Mouse (Mus musculus): ENCODE data around the gene Tbc1d25.

Gene Tbc1d25

DNA sequence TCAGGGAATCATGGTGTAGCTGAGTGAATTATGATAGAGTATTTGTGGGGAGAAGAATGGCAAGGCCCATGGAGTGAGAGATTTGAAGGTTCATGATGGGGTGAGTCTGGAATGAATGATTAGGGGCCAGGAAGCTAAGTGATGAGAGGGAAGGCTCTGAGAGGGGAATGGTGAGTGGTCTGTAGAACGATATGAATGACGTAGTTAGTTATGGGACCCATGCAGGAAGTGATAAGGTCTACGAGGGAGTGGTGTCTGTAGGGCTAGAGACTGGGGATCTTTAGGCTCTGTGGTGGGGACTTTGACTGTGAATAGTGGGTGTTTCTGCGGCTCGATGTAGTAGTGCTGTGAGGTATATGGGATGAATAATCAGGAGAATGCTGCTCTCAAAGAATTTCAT is 3.7 kb upstream of the Tbc1d25 start:
- no peak for DNase-seq (ENCODE audit: low spot score)

DNA sequence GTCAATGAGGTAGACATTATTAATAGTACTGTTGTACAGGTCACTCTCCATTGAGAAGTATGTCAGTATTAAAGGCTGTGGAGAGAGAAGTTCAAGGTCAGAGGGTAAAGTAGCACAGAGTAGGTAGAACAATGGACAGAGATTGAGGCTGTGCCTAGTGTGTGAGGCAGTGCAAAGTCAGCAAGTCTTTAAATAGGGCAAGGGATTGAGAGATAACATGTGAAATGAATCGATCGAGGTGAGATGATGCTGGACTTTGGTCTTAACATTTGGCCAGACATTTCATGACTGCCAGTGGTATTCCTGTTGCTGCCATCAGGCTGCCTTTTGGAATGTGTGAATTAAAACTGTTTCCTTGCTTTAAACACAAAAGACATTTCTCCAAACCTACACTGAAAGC is 2.9 kb upstream of the Tbc1d25 start:
- DNase-seq (ENCODE audit: low spot score), result no peak

DNA sequence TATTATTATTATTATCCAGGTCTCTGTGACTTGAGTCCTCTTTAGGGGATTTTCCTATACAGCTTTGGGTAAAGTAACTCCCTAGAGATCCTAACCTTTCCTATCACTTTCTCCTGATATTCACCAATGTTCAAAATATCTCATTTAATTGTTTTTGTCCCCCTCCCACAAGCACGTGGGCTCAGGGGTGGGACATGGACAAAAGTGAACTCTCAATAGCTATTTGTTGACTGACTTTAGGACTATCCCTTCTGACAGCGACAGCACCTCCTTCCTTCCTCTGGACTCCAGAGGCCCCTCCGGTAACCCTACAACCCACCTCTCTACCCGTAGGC is 845 bp downstream of the Tbc1d25 start:
- DNase-seq (ENCODE audit: low spot score), result no peak

DNA sequence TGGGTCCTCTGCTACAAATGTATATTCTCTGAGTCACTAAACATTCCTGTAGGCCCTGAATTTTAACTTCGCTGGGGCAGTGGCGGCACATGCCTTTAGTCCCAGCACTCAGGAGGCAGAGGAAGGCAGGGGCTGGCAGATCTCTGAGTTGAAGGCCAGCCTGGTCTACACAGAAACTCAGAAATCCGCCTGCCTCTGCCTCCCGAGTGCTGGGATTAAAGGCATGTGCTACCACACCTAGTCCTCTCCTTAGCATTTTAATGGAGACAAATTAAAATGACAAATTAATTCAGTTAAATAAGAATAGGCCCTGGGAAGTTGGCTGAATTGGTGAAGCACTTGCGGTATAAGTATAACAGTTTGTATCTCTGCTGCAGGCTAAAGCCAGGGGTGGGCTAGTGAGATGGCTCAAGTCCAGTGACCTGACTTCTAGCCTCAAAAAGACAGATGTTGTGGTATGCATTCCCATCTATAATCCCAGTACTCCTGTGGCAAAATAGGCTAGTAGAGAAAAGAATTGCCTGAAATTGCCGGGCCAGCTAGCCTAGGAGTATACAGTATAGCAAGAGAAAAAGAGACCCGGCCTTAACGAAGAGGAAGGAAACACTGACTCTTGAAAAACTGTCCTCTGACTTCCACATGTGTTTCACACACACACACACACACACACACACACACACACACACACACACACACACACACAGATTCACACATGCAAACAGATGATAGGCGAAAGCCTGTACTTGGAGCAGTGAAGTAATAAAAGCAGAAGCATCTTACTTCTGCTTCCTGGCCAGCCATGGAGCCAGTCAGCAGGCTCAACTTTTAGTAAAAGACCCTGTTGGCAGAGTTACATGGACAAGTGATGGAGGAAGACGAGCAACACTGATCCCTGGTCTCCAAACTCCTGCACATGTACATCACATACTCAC is 8.0 kb downstream of the Tbc1d25 start:
- no peak for DNase-seq (ENCODE audit: low spot score)

DNA sequence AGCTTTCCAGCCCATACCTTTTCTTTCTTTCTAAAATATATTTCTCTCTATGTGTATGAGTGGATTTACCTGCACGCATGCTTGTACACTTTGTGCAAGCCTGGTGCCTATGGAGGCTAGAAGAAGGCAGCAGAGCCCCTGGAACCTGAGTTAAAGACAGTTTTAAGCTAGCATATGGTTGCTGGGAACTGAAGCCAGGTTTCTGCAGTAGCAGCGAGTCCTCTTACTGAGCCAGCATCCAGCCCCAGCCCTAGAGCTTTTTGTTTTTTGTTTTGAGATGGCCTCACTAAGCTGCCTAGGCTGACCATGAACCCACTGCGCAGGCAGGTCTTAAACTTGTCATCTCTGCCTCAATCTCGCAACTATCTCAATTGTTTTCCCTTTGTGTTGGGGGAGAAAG is 11.5 kb downstream of the Tbc1d25 start:
- no peak for DNase-seq (ENCODE audit: low spot score)

DNA sequence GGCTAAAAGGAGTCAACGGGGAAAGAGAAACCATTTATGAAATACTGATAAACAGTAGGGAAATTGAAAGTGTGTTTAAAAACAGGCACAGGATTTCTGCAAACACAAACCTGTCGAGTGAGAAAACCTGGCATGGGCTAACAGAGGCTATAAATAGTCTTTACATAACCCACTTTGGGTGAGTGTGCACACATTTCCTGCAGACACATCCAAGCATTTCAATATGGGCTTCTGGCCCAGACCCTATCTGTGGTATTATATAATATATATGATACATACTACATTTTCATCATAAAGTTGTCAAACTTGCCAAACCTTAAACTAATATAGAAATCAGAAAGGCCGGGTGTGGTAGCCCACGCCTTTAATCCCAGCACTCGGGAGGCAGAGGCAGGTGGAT is 12.9 kb downstream of the Tbc1d25 start:
- no peak for DNase-seq (ENCODE audit: low spot score)

DNA sequence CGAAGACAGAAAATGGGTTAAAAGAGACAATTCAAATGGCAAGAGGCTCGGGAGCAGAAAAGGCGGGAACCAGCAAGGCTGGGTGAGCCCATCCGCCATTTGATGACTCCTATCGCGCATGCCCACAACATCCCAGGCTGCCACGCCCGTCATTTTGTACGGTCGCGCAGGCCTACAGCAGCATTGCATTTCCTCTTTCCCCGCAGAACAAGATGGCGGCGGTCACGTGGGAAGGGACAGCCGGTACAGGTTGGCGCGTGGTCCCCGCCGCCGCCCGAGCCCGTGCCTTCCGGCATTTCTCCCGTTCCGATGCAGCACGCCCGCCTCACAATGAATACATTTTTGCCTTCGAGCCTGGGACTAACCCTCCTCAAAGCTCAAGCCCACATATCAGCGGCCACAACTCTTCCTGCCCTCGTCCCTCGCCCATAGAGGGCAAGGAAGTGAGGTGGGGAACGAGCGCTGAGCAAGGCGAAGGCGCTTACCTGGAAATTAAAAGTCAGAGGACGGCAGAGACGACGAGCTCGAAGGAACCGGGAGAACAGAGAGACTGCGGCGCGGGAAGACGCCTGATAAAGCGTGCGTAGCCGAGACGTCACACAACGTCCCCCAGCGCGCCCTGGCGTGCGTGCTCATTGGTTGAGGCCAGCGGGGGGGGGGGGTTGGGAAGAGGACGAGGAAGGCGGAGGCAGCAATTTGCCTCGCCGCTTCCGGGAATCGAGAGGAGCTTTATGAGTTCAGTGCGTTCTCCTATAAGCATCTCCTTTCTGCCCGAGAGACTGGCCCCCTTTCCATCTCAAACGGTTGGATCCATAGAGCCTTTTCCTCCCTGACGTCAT is 30.6 kb downstream of the Tbc1d25 start, which contains the start of gene Rbm3:
Rbm3 (minus strand) TSS at position 728 of the 839 bp plus-strand sequence.
- peak; percentile 81 for DNase-seq (ENCODE audit: low spot score)

DNA sequence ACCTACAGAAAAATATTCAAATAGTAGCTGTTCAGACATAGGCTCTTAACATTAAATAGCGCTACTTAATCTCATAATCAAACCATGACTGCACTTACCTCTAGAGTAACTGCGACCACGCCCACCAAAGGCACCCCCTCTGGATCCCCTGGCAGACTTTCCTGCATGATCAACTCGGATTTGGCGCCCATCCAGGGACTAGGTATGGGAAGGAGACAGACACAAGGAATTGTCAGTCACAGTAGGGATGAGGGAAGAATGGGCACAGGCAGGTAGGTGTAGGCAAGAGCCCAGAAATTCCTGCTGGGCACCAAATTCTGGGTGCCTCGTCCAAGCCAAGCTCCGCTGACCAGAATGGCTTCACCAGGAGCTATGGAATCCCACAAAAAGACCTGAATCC is 32.2 kb downstream of the Tbc1d25 start:
- DNase-seq (ENCODE audit: low spot score), result no peak

DNA sequence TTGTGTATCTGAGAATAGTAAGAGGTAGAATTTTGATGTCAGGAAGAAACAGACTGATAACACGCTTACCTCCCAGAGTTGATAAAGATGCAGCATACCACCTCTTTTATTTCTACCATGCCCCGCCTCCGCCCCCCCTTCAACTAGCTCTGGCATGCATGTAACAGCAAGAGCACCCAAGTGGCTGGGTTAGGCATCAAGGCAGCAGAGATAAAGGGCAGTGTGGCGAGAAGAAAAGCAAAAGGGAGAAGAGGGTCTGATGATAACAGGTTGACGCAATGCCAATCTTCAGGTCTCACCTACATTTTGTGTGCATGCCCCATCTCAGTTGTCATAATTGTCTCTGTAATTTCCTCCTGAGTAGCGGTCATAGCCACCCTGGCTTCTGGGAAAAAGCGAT is 33.0 kb downstream of the Tbc1d25 start:
- DNase-seq (ENCODE audit: low spot score), result no peak

DNA sequence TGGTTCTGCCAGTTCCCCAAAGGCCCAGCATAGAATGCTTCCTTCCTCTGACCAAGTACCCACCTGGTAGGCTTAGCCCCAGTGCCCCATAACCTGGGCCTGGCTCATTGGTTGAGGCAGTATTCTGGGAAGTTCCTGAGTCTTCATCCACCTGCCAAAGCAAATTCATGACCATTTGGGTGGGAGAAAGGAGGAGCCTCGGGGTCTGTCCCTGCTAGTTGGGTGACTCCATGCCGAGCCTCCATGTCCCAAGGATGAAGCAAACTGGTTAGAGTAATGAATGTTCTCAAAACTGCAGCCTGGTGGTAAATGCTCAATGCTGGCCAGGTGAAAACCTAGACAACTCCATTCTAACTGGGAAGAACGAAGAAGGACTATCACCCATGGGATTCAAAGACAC is 34.9 kb downstream of the Tbc1d25 start:
- no peak for DNase-seq (ENCODE audit: low spot score)

DNA sequence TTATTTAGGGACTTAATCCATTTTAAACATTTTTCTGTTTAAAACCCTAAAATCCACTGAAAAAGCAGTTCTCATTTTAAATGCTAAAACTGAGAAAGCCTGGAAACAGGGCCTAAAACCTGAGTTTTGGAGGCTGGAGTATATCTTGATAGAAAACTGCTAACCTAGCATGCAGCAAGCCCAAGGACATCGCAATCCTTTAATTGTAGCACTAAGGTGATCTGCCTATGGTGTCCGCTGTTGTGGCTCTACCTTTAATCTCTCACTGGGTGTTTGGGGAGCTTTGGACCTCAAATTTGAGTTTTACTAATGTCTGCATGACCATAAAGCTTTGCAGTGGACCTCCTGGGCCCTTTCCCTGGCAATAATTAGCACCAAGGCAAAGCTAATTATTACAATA is 35.5 kb downstream of the Tbc1d25 start:
- DNase-seq (ENCODE audit: low spot score), result no peak

DNA sequence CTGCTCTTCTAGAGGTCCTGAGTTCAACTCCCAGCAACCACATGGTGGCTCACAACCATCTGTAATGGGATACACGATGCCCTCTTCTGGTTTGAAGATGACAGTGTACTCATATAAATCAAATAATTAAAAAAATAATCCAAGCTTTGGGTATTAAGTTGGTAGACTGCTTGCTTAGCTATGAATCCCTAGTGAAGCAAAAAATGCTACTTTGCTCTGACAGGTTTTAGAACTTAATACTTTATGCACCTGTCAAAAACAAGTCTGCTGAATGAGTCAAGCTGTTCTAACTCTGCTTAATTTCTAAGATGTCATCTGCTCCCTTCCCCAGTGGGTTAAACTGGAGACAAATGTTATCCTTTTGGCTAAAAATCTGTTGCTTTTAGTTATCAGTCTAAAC is 36.5 kb downstream of the Tbc1d25 start:
- DNase-seq (ENCODE audit: low spot score), result no peak

DNA sequence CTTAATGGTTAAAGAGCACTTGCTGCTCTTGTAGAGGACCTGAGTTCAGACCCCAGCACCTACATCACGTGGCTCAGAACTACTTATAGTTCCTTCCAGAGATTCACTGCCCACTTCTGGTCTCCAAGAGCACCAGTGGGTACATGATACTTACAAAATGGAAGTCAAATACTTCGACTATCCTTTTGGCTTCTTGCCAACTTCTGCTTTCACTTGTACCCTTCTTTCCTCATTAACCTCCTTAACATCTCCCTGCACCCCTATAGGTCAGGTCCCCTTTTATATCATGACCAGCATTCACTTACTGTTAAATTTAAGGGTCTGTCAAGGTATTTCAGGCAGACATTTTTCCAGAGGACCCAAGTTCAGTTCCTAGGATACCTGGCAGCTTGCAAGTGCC is 40.1 kb downstream of the Tbc1d25 start:
- no peak for DNase-seq (ENCODE audit: low spot score)

DNA sequence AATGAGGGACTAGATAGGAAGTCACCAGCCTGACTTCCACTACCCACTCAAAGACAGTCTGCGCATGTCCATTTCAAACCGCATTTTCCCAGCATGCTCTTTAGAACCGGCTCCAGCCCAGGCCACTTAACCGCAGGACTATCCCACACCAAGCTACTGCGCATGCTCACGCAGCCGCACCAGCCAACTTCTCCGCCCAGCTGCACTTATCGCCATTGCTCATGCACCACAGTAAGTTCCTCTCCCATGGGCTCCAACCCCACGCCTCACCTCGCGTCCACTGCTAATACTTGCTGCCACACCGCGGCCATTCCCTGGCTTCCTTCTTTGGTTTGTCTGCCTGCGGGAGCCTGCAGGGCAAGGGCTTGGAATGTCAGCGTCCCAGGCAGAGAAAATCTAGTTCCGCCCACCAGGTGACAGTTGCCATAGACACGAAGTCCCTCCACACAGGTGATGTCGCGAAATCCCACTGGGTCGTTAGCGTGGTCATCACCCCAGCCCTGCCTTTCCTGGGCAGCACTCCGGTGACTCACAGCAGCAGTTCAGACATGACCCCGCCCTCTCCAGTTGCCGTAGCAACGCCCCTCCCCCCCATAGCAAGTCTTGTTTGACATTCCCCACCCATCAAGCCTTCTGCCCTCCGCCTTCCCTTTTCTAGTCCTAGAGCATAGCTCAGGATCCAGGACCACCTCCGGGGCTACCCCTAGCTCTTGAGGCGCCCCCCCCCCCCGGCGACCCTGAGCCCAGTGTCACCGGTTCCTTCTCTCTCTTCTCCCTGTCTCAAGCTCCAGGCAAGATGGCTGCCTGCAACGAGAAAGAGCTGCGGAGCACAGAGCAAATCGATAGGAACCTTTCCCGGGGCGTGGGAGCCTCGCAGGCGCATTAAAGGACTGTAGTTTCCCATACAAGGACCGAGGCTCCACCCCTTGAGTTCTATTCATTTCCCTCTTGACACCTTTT is 43.7 kb downstream of the Tbc1d25 start, which contains the start of gene Wdr13:
Wdr13 (minus strand) TSS at position 876 of the 960 bp plus-strand sequence.
- DNase-seq (ENCODE audit: low spot score), result peak; percentile 78

DNA sequence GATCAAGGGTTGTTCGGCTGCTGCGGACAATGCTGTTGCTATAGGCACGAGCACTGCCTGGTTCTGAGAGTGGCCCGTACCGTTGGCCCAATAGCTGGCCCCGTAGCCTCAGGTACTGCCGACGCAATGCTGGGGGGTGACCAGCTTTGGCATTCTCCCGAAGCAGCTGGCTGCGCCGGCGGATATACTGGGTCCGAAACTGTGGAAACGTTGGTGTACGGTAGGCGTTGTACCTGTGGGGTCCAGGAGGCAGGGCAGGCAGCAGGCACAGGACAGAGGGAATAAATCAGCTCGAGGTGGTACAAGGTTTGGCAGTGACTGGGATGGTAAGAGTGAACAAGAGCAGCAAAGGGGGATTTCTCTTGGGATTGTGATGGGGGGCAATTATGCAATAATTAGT is 44.6 kb downstream of the Tbc1d25 start:
- DNase-seq (ENCODE audit: low spot score), result no peak

DNA sequence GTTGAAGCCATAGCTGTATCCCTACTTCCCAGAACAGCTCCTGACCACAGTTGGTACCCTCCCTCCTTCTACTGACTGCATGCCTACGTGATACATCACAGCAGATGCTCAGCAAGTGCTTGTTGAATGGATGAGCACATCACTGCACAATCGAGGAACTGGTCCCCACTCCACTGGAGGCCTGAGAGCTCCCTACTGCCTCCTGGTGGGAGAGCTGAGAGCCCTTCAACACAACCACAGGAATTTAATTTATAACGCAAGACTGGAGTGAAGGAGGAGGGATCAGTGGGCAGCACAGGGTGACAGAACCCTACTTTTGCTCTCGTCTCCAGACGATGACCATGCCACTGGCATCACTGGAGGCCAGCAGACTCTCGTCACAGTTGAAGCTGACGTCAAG is 50.7 kb downstream of the Tbc1d25 start:
- DNase-seq (ENCODE audit: low spot score), result no peak

DNA sequence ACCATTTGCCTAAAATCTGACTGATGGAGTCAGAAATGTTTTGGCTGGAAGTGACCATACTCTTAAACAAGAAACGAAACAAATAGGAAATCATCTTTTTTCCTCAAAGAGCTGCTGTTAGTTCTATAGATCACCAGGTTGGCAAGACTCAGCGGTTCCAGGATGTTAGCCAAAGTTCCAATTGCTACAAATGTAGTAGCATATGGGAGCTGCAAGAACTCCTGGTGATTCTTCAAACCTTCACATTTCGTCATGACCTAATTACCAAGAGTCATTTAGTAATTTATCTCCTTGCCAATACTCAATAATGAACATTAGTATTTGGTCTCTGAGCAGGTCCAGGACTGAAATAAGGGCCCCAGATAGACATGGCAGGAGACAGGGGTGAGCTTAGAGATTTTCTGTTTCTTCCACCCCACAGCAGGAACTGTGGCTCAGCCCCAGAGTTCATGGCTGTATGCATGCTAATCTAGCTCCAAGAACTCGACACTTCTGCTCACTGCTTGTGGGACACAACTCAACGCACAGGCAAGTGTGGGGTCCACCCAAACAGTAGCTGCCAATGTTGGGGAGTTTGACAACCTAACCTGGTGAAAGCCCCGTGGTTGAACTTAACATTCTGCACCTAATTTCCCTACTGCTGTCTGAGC is 52.0 kb downstream of the Tbc1d25 start:
- no peak for DNase-seq (ENCODE audit: low spot score)

DNA sequence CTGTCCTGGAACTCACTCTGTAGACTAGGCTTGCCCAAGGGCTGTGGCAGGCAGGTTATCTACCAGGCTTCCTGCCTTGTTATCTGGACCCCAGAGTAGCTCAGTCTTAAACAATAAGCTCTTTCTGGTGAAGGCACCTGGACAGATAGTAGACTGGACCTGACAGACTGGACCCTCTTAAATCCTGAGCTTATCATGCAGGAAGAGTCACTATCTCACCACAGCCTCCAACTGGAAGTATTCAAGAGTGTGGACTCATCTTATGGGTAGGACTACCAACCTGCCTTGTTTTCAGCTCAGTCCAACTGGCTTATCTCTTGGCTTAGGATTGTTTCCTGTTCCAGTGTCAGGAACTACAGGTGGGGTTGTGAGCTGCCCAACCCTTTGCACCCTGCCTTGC is 58.7 kb downstream of the Tbc1d25 start:
- no peak for DNase-seq (ENCODE audit: low spot score)

DNA sequence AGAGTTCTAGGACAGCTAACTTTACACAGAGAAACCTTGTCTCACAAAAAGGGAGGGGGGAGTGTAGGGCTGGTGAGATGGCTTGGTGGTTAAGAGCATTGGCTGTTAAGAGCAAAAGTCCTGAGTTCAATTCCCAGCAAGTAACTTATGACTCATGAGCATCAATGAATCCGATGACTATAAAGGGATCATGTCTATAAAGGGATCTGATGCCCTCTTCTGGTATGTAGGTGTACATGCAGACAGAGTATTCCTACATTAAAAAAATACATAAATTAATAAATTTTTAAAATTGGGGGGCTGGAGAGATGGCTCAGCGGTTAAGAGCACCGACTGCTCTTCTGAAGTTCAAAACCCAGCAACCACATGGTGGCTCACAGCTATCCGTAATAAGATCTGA is 60.7 kb downstream of the Tbc1d25 start:
- no peak for DNase-seq (ENCODE audit: low spot score)

DNA sequence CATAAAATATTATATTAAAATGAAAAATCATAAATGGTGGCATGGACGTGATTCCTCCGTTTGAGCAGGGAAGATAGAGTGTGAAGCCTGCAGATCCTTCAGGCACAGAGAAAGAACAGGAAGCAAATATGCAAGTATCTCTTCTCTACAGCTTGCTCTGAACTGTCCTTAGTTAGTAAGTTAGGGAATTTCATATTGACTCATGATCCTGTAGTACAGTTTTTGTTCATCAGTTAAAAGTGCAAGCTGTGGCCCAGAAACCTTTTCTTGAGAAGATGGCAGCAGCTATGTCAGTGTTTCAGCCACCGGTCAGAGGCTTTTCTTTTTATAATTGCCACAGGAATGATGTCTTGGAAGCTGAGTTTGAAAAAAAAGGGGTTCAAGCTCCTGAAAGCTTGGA is 71.0 kb downstream of the Tbc1d25 start:
- no peak for DNase-seq (ENCODE audit: low spot score)

All from spleen, adult 12 weeks (tissue).